Mouse (Mus musculus): Measurements from ENCODE around the gene Ufc1.

DNA sequence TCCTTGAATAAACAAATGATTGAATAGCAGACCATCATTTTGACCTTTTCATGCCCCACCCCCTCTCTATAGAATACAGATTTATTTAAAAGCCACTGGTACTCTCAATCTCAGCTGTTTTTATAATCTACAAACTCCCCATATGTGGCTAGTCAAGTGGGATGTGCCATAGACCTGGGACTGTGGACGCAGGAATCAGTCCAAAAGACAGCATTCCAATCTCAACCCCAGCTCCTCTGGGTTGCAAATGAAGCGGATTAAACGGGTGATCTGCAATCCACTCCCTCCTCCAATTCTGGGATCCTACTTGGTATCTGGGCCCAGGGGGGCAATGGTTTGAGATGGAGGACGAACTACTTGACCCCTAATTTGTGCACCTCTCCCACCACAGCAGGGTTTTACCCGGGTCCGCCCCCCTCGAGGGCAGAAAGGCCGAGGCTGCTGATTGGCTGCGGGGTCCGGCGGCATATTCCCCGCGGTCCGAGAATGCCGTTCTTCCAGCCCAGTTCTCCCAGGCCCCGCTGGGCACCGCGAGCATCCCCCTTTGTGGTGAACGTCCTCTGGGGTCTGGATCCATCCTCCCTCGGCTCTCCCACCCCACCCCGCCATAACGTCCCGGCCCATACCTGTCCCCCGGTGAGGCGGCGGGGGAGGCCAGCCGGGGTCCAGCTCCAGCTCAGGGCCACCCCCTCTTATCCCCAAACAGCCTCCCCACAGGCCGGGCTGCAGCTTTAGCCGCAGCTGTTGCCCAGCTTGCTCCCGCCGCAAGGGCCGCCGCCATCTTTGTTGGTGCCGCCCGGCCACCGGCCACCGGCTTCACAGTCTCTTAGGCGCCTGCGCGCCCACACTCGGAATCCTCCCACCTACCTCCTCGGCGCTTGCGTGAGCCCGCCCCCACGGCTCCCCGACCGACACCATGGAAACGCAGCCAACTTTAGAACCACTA lies 7.4 kb downstream of the Ufc1 start, which contains the start of gene Usp21:
- peak; percentile 68; the same call in 1 of the 2 replicates for TF ChIP-seq MXI1 (IDR thresholded peaks at IDR 0.05; ENCODE audit: low read depth, low read length)
- no peak for TF ChIP-seq JUND (IDR thresholded peaks at IDR 0.05; ENCODE audit: low read depth, low read length)
- TF ChIP-seq POLR2A (IDR thresholded peaks at IDR 0.05; ENCODE audit: control insufficient read depth in 1 of 2, insufficient read depth in 1 of 2, low read depth in 1 of 2, low read length in 2 of 2, poor library complexity in 1 of 2): peak; percentile 79 to 93
- no peak for TF ChIP-seq CTCF (IDR thresholded peaks at IDR 0.05 in 2 of 3, conservative IDR thresholded peaks at IDR 0.05 in 1 of 3; ENCODE audit: control insufficient read depth in 1 of 3, insufficient read depth in 1 of 3, low read depth in 2 of 3, low read length in 3 of 3, poor library complexity in 1 of 3, severe bottlenecking in 1 of 3)
- TF ChIP-seq ZNF384 (IDR thresholded peaks at IDR 0.05; ENCODE audit: low read depth, low read length): no peak
- no peak for TF ChIP-seq MYC (IDR thresholded peaks at IDR 0.05; ENCODE audit: low read depth, low read length)
- no peak for TF ChIP-seq EP300 (IDR thresholded peaks at IDR 0.05; ENCODE audit: low read depth in 1 of 2, low read length in 2 of 2)
- TF ChIP-seq MAFK (IDR thresholded peaks at IDR 0.05; ENCODE audit: borderline replicate concordance, low read depth, low read length): no peak
- TF ChIP-seq ZKSCAN1 (IDR thresholded peaks at IDR 0.05; ENCODE audit: low read depth, low read length): no peak

Measured in MEL (cell line).